In the genomic region with DNA sequence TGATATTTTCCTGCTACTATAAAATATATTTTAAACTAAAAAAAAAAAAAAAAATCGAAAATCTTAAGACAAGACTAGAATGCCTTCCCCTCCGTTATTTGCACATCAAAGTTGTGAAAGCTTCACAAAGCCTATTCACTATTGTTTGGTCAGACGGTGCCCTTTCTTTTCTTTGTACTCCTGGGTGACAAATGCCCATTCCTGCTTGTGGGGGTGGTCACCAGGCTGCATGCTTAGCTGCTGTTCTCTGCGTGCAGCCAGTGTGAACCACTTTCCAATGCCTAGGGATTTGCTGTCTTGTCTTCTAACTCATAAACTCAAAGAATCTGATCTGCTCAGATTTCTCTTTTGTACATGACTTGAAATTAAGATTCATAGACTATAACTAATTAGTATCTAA, we compare ENCODE assay signal across 9 mouse cellular contexts. TPM values are rescaled to one million over a fixed set of nuclear protein-coding genes. Genes with fewer than 3 reads are reported as not detected.
DNase-seq lines count a peak whose midpoint lies in the region; ATAC-seq and TF ChIP-seq lines count a peak whose summit lies in the region.
"Had no signal": no experiment of that assay in that cellular context is flagged by ENCODE, and none has a peak within 500 bp of the region (broad histone marks: within the 10 kb centered on the region; RNA-seq: fewer than 3 reads in every experiment).

No protein-coding gene starts in this region.

- 28% methylated on average over 4 of the region's 4 CpGs for WGBS in intestine, embryonic 14.5 days
- WGBS in intestine, embryonic 15.5 days = 30% methylated on average over 4 of the region's 4 CpGs
- WGBS in embryonic facial prominence, embryonic 15.5 days = 12% methylated on average over 4 of the region's 4 CpGs

- H3K36me3 ChIP-seq in intestine, embryonic 14.5 days (ENCODE audit: control insufficient read depth, insufficient read depth, low read length) = peaks cover 16% of the 10 kb centered on the region
- H3K36me3 ChIP-seq in intestine, embryonic 15.5 days = no peaks in the 10 kb centered on the region
- H3K36me3 ChIP-seq in embryonic facial prominence, embryonic 15.5 days = peaks cover 11% of the 10 kb centered on the region

- no peaks in the 10 kb centered on the region for H3K27me3 ChIP-seq in intestine, embryonic 14.5 days (replicated peaks; ENCODE audit: control insufficient read depth, insufficient read depth, low read length)
- no peaks in the 10 kb centered on the region for H3K27me3 ChIP-seq in intestine, embryonic 15.5 days (replicated peaks)
- H3K27me3 ChIP-seq in embryonic facial prominence, embryonic 15.5 days = no peaks in the 10 kb centered on the region
- H3K27me3 ChIP-seq: Patski had no signal

- no peaks in the 10 kb centered on the region for H3K4me1 ChIP-seq in intestine, embryonic 14.5 days (replicated peaks; ENCODE audit: control insufficient read depth, insufficient read depth, low read length)
- peaks cover 2% of the 10 kb centered on the region; the same call in 1 of the 2 replicates for H3K4me1 ChIP-seq in intestine, embryonic 15.5 days (replicated peaks)
- H3K4me1 ChIP-seq in embryonic facial prominence, embryonic 15.5 days = no peaks in the 10 kb centered on the region

- no peak overlapping the region for H3K9ac ChIP-seq in intestine, embryonic 14.5 days (ENCODE audit: low read length)
- no peak overlapping the region for H3K9ac ChIP-seq in intestine, embryonic 15.5 days
- H3K9ac ChIP-seq in embryonic facial prominence, embryonic 15.5 days = no peak overlapping the region

- no peak for ATAC-seq in intestine, embryonic 14.5 days (replicated peaks; ENCODE audit: low FRiP score, low TSS enrichment, low read depth)
- ATAC-seq in intestine, embryonic 15.5 days = no peak
- ATAC-seq in embryonic facial prominence, embryonic 15.5 days (ENCODE audit: insufficient number of reproducible peaks, low FRiP score, low TSS enrichment, low read depth) = no peak
- ATAC-seq: Patski had no signal

- no peak for TF ChIP-seq POLR2A in brain, embryonic 14.5 days (IDR thresholded peaks at IDR 0.05; ENCODE audit: borderline replicate concordance, extremely low read depth, insufficient read depth, insufficient read length, poor library complexity, severe bottlenecking)

- H3K27ac ChIP-seq in intestine, embryonic 14.5 days (ENCODE audit: low read depth) = no peak overlapping the region
- no peak overlapping the region for H3K27ac ChIP-seq in intestine, embryonic 15.5 days
- no peak overlapping the region for H3K27ac ChIP-seq in embryonic facial prominence, embryonic 15.5 days (replicated peaks)

- H3K4me2 ChIP-seq in intestine, embryonic 14.5 days (ENCODE audit: low read length) = peak overlapping the region; percentile 76
- no peak overlapping the region; the same call in 1 of the 2 replicates for H3K4me2 ChIP-seq in intestine, embryonic 15.5 days (replicated peaks)
- peak overlapping the region; percentile 48 for H3K4me2 ChIP-seq in embryonic facial prominence, embryonic 15.5 days (replicated peaks)

- H3K9me3 ChIP-seq in intestine, embryonic 14.5 days (ENCODE audit: control insufficient read depth, low read length) = no peaks in the 10 kb centered on the region
- no peaks in the 10 kb centered on the region for H3K9me3 ChIP-seq in intestine, embryonic 15.5 days
- no peaks in the 10 kb centered on the region for H3K9me3 ChIP-seq in embryonic facial prominence, embryonic 15.5 days (replicated peaks)

- H3K4me3 ChIP-seq in intestine, embryonic 14.5 days (ENCODE audit: low read depth, low read length) = peak overlapping the region; percentile 49
- no peak overlapping the region for H3K4me3 ChIP-seq in intestine, embryonic 15.5 days (replicated peaks)
- H3K4me3 ChIP-seq in embryonic facial prominence, embryonic 15.5 days (replicated peaks) = peak overlapping the region; percentile 29

- no peak for TF ChIP-seq CTCF in brain, embryonic 14.5 days (IDR thresholded peaks at IDR 0.05; ENCODE audit: borderline replicate concordance, extremely low read depth, insufficient read depth, insufficient read length)

- no peak for DNase-seq in intestine, embryonic 14.5 days (ENCODE audit: low spot score)
- DNase-seq in brain, embryonic 14.5 days (ENCODE audit: low read depth) = peak; percentile 93
- peak; percentile 75 for DNase-seq in mesoderm, embryonic 11.5 days (ENCODE audit: low read depth, low spot score)
- DNase-seq in spleen, postnatal 10 days (ENCODE audit: low spot score in 2 of 2) = no peak
- no peak for DNase-seq in yolk sac, embryonic 10.5 days (ENCODE audit: low spot score)
- no peak for DNase-seq in gastrocnemius, adult 8-10 months (ENCODE audit: low spot score in 2 of 2)

RNA-seq across cellular contexts. Expression of a gene that starts 49.1 kb away (rescaled TPM):
- polyA plus RNA-seq in intestine, embryonic 14.5 days (2014; fragmentation: Nextera tagmentation; extraction: Ambion mirVana) = 50.0 and 50.9 TPM in 2 replicates
- 30.7 and 31.5 TPM in 2 replicates for polyA plus RNA-seq in intestine, embryonic 15.5 days (2015; fragmentation: Nextera tagmentation; extraction: Ambion mirVana)
- polyA plus RNA-seq in brain, embryonic 14.5 days (2012; rRNA removed) = 91.9 and 112 TPM in 2 replicates
- polyA plus RNA-seq in embryonic facial prominence, embryonic 15.5 days (2015; fragmentation: Nextera tagmentation; extraction: Ambion mirVana) = 43.4 and 51.5 TPM in 2 replicates
- 100 to 1,000 TPM; 142 to 167 (median 160) TPM for total RNA-seq in gastrocnemius, adult 8-10 months (2022)

Comparison
In these comparisons a context has a peak if more than half of its experiments do, and no peak if none do; other contexts are left out.
1. DNase-seq: peak in brain, embryonic 14.5 days (single experiment) and mesoderm, embryonic 11.5 days (single experiment); none in intestine, embryonic 14.5 days (single experiment), spleen, postnatal 10 days (0 of 2), yolk sac, embryonic 10.5 days (single experiment) and gastrocnemius, adult 8-10 months (0 of 2).